Mouse (Mus musculus) heart, embryonic 11.5 days (tissue): ENCODE data around the gene Cox19. TPM values are rescaled to one million over a fixed set of nuclear protein-coding genes. Genes with fewer than 3 reads are reported as not detected.
A peak's percentile ranks its signal among the peaks of the same experiment; 100 is the strongest.

Experiments
- ATAC-seq: fragments of 200-750 bp; cut with Nextera tagmentation; replicated peaks from 2 replicates; pipeline ENCODE4 v1.8.0; 2017; ENCODE audit warnings: moderate library complexity; ENCODE audit not compliant: insufficient number of reproducible peaks, low FRiP score, low TSS enrichment
- H3K27ac ChIP-seq: fragments of 300-500 bp; sonication (generic); 2 replicates; pipeline ENCODE4 v1.5.1; 2014; ENCODE audit warnings: mild to moderate bottlenecking, low read depth, low read length
- H3K27me3 ChIP-seq: fragments of 300-500 bp; sonication (generic); 2 replicates; pipeline ENCODE4 v1.6.1; 2014; ENCODE audit warnings: mild to moderate bottlenecking, low read length, mixed read lengths; ENCODE audit not compliant: control insufficient read depth, insufficient read depth
- H3K36me3 ChIP-seq: fragments of 300-500 bp; sonication (generic); 2 replicates; pipeline ENCODE4 v1.6.1; 2014; ENCODE audit warnings: mild to moderate bottlenecking, low read length, moderate library complexity, mixed read lengths; ENCODE audit not compliant: control insufficient read depth, insufficient read depth
- H3K4me1 ChIP-seq: fragments of 300-500 bp; sonication (generic); 2 replicates; pipeline ENCODE4 v1.6.1; 2014; ENCODE audit warnings: low read length; ENCODE audit not compliant: control insufficient read depth, insufficient read depth
- H3K4me2 ChIP-seq: fragments of 300-500 bp; sonication (generic); 2 replicates; pipeline ENCODE4 v1.6.1; 2014; ENCODE audit warnings: mild to moderate bottlenecking, moderate library complexity
- H3K4me3 ChIP-seq: fragments of 300-500 bp; sonication (generic); 2 replicates; pipeline ENCODE4 v1.5.1; 2014; ENCODE audit warnings: low read depth, low read length
- H3K9ac ChIP-seq: fragments of 300-500 bp; sonication (generic); 2 replicates; pipeline ENCODE4 v1.6.1; 2014; ENCODE audit warnings: mild to moderate bottlenecking, low read depth, low read length, moderate library complexity
- H3K9me3 ChIP-seq: fragments of 300-500 bp; sonication (generic); replicated peaks from 2 replicates; pipeline ENCODE4 v1.6.1; 2016; ENCODE audit warnings: low read length; ENCODE audit not compliant: control insufficient read depth
- WGBS: fragments of 180-500 bp; shearing (Covaris S2); extraction: QIAGEN DNeasy Blood & Tissue Kit; methylation state at CpG from one replicate; pipeline ENCODE4 v1.1.7; 2014; ENCODE audit not compliant: insufficient replicate concordance; 5-methylcytosine and 5-hydroxymethylcytosine counted together
- polyA plus RNA-seq: library from polyadenylated mRNA; unstranded; fragments of >200 nt; fragmentation: Nextera tagmentation; extraction: Ambion mirVana; gene quantifications from 2 replicates; pipeline ENCODE4 v1.2.1, GENCODE M21; 2014

Gene Cox19
- polyA plus RNA-seq, 1 experiment from 2014 or later, result 95.2 TPM

DNA sequence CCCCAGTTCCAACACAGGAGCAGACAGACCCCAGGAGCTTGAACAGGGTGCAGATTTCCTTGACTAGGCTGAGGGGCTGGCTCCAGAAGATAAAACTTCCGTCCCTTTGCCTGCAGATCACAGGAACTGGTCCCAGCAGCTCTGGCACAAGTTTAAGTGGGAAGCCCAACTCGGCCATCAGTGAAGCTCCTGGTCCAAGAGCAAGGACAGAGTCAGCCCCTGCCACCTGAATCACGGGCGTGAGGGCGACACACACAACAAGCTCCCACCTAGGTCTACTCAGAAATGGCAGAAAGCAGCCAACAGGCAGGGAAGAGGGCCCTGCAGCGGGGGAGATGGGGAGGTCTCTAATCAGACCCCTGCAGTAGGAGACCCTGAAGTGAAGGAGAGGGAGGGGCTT lies 19.1 kb upstream of the Cox19 start:
- peak overlapping the region; percentile 11; the same call in 1 of the 2 replicates for H3K9ac ChIP-seq
- H3K4me3 ChIP-seq, result no peak overlapping the region
- H3K27me3 ChIP-seq, result no peaks in the 10 kb centered on the region
- H3K4me1 ChIP-seq, result peaks cover 25% of the 10 kb centered on the region
- peak overlapping the region; percentile 87 for H3K4me2 ChIP-seq
- H3K36me3 ChIP-seq, result no peaks in the 10 kb centered on the region
- ATAC-seq, result no peak
- H3K9me3 ChIP-seq, result no peaks in the 10 kb centered on the region
- H3K27ac ChIP-seq, result no peak overlapping the region
- WGBS, result 66% methylated on average over 6 of the region's 6 CpGs

DNA sequence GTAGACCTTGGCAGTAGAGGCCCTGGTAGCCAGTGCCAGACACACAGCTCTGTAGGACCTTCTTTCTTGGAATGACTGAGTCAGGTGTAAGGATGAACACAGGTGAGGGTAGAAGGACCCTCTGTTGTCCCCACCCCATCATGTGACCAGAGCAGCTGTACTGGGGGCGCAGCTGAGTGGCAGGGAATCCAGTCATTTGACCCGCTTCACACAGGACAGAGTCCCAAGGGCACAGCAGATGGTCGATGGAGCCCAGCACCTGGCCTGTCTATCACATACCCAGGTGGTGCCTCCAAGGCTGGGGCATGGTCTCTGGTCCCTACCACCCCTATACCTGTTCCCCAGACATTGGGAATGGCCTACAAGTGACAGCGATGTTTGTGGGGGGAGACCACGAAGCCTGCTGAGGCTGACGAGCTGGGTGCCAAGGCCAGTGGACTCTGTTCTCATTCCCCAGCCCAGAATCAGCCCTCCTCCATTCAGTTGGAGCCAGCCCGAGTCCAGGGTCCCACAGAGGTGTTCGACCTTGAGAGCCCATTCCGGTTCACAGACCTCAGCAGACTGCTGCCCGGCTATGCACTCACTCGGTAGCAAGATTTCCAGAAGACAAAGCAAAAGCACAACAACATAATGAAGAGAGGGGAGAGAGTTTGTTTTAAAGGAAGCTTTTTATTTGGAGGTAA lies 17.6 kb upstream of the Cox19 start:
- Histone ChIP-seq H3K4me3 (no peak overlapping the region), H3K27ac (no peak overlapping the region), H3K9ac (no peak overlapping the region), H3K4me2 (no peak overlapping the region), H3K36me3 (no peaks in the 10 kb centered on the region), H3K4me1 (peaks cover 37% of the 10 kb centered on the region), H3K27me3 (0 out of 2 replicates have a peak, but pooled peaks cover 2% of the 10 kb centered on the region), H3K9me3 (no peaks in the 10 kb centered on the region)
- no peak for ATAC-seq
- WGBS, result 87% methylated on average over 11 of the region's 11 CpGs

DNA sequence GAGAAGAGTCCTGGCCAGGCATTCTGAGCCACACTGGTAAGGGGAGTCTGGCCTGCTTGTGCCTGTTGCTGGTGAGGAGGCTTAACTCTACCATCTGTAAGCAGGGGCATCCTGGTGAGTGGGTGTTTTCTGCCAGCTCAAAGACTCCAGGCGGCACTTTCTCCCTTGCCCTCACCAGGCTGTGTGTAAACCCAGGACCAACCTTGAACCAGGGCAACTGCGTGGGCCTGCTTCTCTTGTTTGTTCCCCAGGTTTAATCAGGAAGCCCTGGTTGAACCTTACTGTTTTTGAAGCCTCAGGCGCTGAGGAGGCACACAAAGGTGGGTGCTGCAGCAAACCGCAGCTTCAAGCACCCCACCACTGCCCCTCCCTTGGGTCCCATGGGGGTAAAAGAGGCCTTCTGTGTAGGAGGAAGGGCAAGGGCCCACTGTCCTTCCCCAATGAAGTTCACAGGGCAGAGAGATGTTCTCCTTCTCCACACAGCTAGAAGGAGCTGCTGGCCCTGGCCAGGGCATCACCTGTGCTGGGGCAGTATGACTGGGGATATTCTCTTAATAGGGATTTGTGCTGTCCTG lies 16.8 kb upstream of the Cox19 start:
- Histone ChIP-seq H3K4me3 (no peak overlapping the region), H3K27ac (no peak overlapping the region), H3K9me3 (no peaks in the 10 kb centered on the region), H3K36me3 (no peaks in the 10 kb centered on the region), H3K4me1 (peaks cover 37% of the 10 kb centered on the region), H3K9ac (no peak overlapping the region), H3K4me2 (no peak overlapping the region), H3K27me3 (0 out of 2 replicates have a peak, but pooled peaks cover 5% of the 10 kb centered on the region)
- WGBS, result 85% methylated on average over 4 of the region's 4 CpGs
- ATAC-seq, result no peak

DNA sequence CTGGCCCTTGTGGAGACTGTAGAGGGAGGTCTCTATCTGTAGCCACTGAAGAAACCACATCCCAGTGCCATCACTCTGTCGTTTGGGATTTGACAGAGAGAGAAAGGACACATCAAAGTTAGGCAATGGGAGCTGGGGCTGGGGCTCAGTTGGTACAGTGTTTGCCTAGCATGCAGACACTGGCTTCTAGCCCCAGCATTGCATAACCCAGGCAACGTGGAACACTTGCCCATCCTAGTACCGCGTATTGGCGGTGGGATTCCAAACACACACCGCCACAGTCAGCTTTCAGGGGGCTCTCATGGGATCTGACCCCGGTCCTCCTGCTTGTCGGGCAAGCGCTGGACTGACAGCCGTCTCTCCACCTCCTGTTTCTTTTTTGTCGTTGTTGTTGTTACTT lies 15.3 kb upstream of the Cox19 start:
- Histone ChIP-seq H3K4me3 (no peak overlapping the region), H3K27ac (no peak overlapping the region), H3K36me3 (no peaks in the 10 kb centered on the region), H3K9ac (no peak overlapping the region), H3K9me3 (no peaks in the 10 kb centered on the region), H3K4me1 (peaks cover 28% of the 10 kb centered on the region), H3K4me2 (no peak overlapping the region), H3K27me3 (0 out of 2 replicates have a peak, but pooled peaks cover 5% of the 10 kb centered on the region)
- 78% methylated on average over 11 of the region's 11 CpGs for WGBS
- ATAC-seq, result no peak

DNA sequence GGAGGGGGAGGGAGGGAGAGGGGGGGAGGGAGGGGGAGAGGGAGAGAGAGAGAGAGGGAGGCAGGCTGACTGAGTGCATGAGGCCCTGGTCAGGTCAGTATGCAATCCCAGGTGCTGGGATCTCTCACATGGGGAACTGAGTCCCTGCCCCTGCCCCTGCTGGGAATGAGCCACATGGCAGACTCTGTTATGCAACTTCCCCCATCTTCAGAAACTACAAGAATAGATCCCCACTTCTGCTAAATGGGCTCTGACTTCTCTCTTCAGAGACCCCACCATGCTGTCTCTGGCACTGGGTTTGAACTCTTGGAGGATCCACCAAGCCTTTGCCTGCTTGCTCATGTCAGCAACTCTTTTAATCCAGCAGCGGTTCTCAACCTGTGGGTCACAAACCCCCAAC lies 14.6 kb upstream of the Cox19 start:
- H3K4me3 ChIP-seq, result no peak overlapping the region
- H3K4me1 ChIP-seq, result peaks cover 21% of the 10 kb centered on the region
- H3K9ac ChIP-seq, result no peak overlapping the region
- WGBS, result 83% methylated on average over 1 of the region's 1 CpGs
- H3K27ac ChIP-seq, result no peak overlapping the region
- H3K4me2 ChIP-seq, result no peak overlapping the region
- no peaks in the 10 kb centered on the region for H3K36me3 ChIP-seq
- H3K9me3 ChIP-seq, result no peaks in the 10 kb centered on the region
- H3K27me3 ChIP-seq, result 0 out of 2 replicates have a peak, but pooled peaks cover 5% of the 10 kb centered on the region
- ATAC-seq, result no peak

DNA sequence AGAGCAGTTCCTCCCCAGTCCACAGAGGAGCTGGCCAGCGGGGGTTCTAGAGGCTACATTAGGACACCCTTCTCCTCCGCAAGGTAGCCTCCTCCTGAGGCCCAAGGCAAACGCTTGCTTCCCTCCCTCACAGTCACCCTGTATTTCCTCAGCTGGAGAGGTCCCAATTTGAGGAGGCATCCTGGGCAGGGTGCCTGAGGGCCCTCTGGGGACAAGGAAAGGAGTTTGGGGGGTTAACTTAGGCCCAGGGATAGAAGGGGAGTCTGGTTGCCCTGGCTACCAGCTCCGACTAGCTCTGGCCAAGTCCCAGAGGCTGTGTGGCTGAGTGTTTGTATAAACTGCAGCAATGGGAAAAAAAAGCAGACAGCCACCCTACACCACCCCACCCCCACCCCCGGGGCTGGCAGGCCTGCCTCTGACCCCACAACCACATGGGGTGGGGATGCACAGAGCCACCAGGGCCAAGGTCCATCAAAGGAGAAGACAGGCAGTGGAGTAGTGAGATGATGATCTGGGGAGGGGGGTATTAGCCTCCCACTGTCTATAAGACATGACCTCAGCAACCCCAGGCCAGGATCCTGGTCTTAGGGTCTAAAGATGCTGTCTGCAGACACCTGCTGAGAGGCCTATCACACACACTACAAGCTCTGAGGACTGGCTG lies 13.8 kb upstream of the Cox19 start:
- no peak overlapping the region for H3K4me3 ChIP-seq
- 0 out of 2 replicates have a peak overlapping the region, but pooled peaks have one; percentile 10 for H3K27ac ChIP-seq
- no peak for ATAC-seq
- 0 out of 2 replicates have a peak, but pooled peaks cover 5% of the 10 kb centered on the region for H3K27me3 ChIP-seq
- H3K36me3 ChIP-seq, result no peaks in the 10 kb centered on the region
- no peak overlapping the region for H3K9ac ChIP-seq
- H3K4me2 ChIP-seq, result no peak overlapping the region; the same call in 1 of the 2 replicates
- 46% methylated on average over 5 of the region's 5 CpGs for WGBS
- H3K9me3 ChIP-seq, result no peaks in the 10 kb centered on the region
- peaks cover 13% of the 10 kb centered on the region for H3K4me1 ChIP-seq

DNA sequence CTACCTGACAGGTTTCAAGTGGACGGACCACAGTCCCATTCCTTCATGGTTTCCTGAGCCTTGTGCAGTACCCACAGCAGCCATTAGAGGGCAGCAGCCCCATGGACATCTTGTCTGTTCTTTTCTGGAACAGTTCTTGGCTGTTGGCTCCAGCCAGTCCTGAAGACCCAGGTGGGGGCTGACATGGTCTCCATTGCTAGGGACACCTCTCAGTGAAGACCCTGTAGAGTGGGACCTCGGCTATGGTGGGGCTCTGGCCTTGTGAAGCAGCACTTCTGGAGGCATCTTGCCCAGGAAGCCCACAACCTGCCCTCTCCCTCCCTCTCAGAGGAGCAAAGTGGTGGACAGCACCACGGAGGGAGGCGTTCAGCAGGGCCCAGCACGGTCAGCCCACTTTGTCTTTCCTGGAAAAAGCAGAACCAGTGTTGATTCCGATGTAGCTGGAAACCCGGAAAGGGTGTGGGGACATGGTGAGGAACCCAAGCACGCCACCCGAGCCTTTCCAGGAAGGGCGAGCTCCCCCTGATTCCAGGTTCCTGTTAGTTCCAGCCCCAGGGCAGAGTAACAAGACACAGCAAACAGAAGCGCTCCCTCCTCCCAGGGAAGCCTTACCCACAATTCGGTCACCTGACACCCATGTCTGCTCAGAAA lies 13.2 kb upstream of the Cox19 start:
- Histone ChIP-seq H3K27ac (0 out of 2 replicates have a peak overlapping the region, but pooled peaks have one; percentile 10), H3K9ac (no peak overlapping the region), H3K4me2 (no peak overlapping the region; the same call in 1 of the 2 replicates), H3K9me3 (no peaks in the 10 kb centered on the region), H3K4me3 (no peak overlapping the region), H3K36me3 (no peaks in the 10 kb centered on the region), H3K27me3 (0 out of 2 replicates have a peak, but pooled peaks cover 5% of the 10 kb centered on the region), H3K4me1 (peaks cover 13% of the 10 kb centered on the region)
- WGBS, result 28% methylated on average over 12 of the region's 12 CpGs
- peak; percentile 40; the same call in 1 of the 2 replicates for ATAC-seq

DNA sequence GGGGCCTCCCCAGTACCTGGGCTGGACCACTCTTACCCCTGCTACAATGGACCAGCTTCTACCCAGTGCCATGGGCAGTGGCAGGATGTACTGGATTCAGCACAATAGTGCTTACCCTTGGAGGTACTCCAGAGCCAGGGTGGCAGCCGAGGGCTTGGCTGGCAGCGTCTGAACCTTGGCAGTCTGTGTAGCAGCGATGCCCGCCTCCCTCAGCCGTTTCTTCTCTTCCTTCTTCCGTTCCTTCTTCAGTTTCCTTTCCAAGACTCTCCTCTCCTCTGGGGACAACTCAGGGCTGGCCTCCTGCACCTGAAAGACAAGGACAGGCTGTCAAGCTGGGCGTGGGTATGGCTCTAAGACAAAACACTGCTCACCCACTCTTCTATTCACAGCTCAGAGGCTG lies 12.6 kb upstream of the Cox19 start:
- Histone ChIP-seq H3K4me2 (no peak overlapping the region), H3K4me3 (no peak overlapping the region), H3K27me3 (0 out of 2 replicates have a peak, but pooled peaks cover 5% of the 10 kb centered on the region), H3K4me1 (peaks cover 13% of the 10 kb centered on the region), H3K27ac (no peak overlapping the region), H3K36me3 (no peaks in the 10 kb centered on the region), H3K9me3 (no peaks in the 10 kb centered on the region), H3K9ac (no peak overlapping the region)
- no peak for ATAC-seq
- 62% methylated on average over 7 of the region's 7 CpGs for WGBS
